Comparison of ENCODE assay signal across 8 mouse cellular contexts in genomic region chr13:21160041-21160511, GRCm38 (mm10). TPM values are rescaled to one million over a fixed set of nuclear protein-coding genes. Genes with fewer than 3 reads are reported as not detected.
DNase-seq lines count a peak whose midpoint lies in the region; ATAC-seq lines count a peak whose summit lies in the region.

No protein-coding gene starts in this region.

- peaks cover 5% of the 10 kb centered on the region; the same call in 1 of the 2 replicates for H3K27me3 ChIP-seq in forebrain, embryonic 10.5 days (ENCODE audit: poor library complexity, severe bottlenecking)
- H3K27me3 ChIP-seq in neural tube, embryonic 14.5 days (ENCODE audit: control insufficient read depth, insufficient read depth, low read length): no peaks in the 10 kb centered on the region

- ATAC-seq in neural tube, embryonic 14.5 days (ENCODE audit: low read depth): peak; percentile 60
- ATAC-seq in frontal cortex, adult (ENCODE audit: low TSS enrichment): no peak

- DNase-seq in frontal cortex, postnatal 36 days (ENCODE audit: low spot score in 2 of 2): peak; percentile 9 to 29
- no peak for DNase-seq in frontal cortex, adult 2 months (ENCODE audit: extremely low spot score in 1 of 2, low spot score in 1 of 2)
- peak; percentile 33 to 43 for DNase-seq in B cell, adult 2 months
- peak; percentile 40 for DNase-seq in forebrain, embryonic 10.5 days (ENCODE audit: extremely low spot score, low spot score)
- DNase-seq in kidney, postnatal 10 days: peak; percentile 13
- no peak for DNase-seq in left cerebral cortex, postnatal 14 days (ENCODE audit: low spot score in 2 of 2)

- no peaks in the 10 kb centered on the region for H3K36me3 ChIP-seq in forebrain, embryonic 10.5 days (replicated peaks)
- H3K36me3 ChIP-seq in neural tube, embryonic 14.5 days (ENCODE audit: control insufficient read depth, insufficient read depth, low read length): no peaks in the 10 kb centered on the region

- H3K27ac ChIP-seq in forebrain, embryonic 10.5 days: no peak overlapping the region
- no peak overlapping the region for H3K27ac ChIP-seq in neural tube, embryonic 14.5 days (ENCODE audit: low read depth, low read length)

- peak overlapping the region; percentile 62 for H3K4me3 ChIP-seq in forebrain, embryonic 10.5 days
- peak overlapping the region; percentile 65 for H3K4me3 ChIP-seq in neural tube, embryonic 14.5 days (ENCODE audit: low read depth, low read length)

- H3K9ac ChIP-seq in neural tube, embryonic 14.5 days (replicated peaks; ENCODE audit: low read depth, low read length): no peak overlapping the region; the same call in 1 of the 2 replicates

- H3K9me3 ChIP-seq in forebrain, embryonic 10.5 days: no peaks in the 10 kb centered on the region
- H3K9me3 ChIP-seq in neural tube, embryonic 14.5 days (ENCODE audit: control insufficient read depth, low read length): no peaks in the 10 kb centered on the region

- H3K4me1 ChIP-seq in forebrain, embryonic 10.5 days: peaks cover 15% of the 10 kb centered on the region
- 0 out of 2 replicates have a peak, but pooled peaks cover 4% of the 10 kb centered on the region for H3K4me1 ChIP-seq in neural tube, embryonic 14.5 days (ENCODE audit: control insufficient read depth, insufficient read depth, low read length)

- H3K4me2 ChIP-seq in neural tube, embryonic 14.5 days (ENCODE audit: low read depth, low read length): peak overlapping the region; percentile 94

- whole genome bisulfite sequencing in forebrain, embryonic 10.5 days: under 1% methylated on average over 16 of the region's 16 CpGs
- WGBS in neural tube, embryonic 14.5 days: 1% methylated on average over 16 of the region's 16 CpGs

- intact Hi-C loops in left cerebral cortex, postnatal 14 days (cut with DNase I): loop anchor here (10.0 kb wide), 2 partner anchors 555 to 785 kb away; partner anchors contain the start of genes Hist1h2ai, Hist1h2bl, Hist1h3h and Zfp184

RNA-seq across cellular contexts. Expression of gene Olfr1368, which starts 14.4 kb away (rescaled TPM):
- polyA plus RNA-seq in frontal cortex, adult 2 months (2012; rRNA removed): not detected in 2 replicates
- not detected in 2 replicates for polyA plus RNA-seq in forebrain, embryonic 10.5 days (2016; fragmentation: Nextera tagmentation; extraction: Ambion mirVana)
- not detected in 2 replicates for polyA plus RNA-seq in neural tube, embryonic 14.5 days (2014; fragmentation: Nextera tagmentation; extraction: Ambion mirVana)
- total RNA-seq in left cerebral cortex, postnatal 14 days (2021): not detected

RNA-seq across cellular contexts. Expression of gene Trim27, which starts 19.2 kb away (rescaled TPM):
- 31.5 and 32.7 TPM in 2 replicates for polyA plus RNA-seq in frontal cortex, adult 2 months (2012; rRNA removed)
- polyA plus RNA-seq in forebrain, embryonic 10.5 days (2016; fragmentation: Nextera tagmentation; extraction: Ambion mirVana): 169 and 173 TPM in 2 replicates
- 68.2 and 87.9 TPM in 2 replicates for polyA plus RNA-seq in neural tube, embryonic 14.5 days (2014; fragmentation: Nextera tagmentation; extraction: Ambion mirVana)
- total RNA-seq in left cerebral cortex, postnatal 14 days (2021): 10 to 100 TPM; 35.7 to 42.3 TPM

RNA-seq across cellular contexts. Expression of gene Olfr263, which starts 30.6 kb away (rescaled TPM):
- not detected in 2 replicates for polyA plus RNA-seq in frontal cortex, adult 2 months (2012; rRNA removed)
- polyA plus RNA-seq in forebrain, embryonic 10.5 days (2016; fragmentation: Nextera tagmentation; extraction: Ambion mirVana): not detected in 2 replicates
- polyA plus RNA-seq in neural tube, embryonic 14.5 days (2014; fragmentation: Nextera tagmentation; extraction: Ambion mirVana): not detected in 2 replicates
- total RNA-seq in left cerebral cortex, postnatal 14 days (2021): not detected

RNA-seq across cellular contexts. Expression of gene Olfr1369-ps1, which starts 48.8 kb away (rescaled TPM):
- not detected in 2 replicates for polyA plus RNA-seq in frontal cortex, adult 2 months (2012; rRNA removed)
- polyA plus RNA-seq in forebrain, embryonic 10.5 days (2016; fragmentation: Nextera tagmentation; extraction: Ambion mirVana): 0.04 and 0.06 TPM in 2 replicates
- polyA plus RNA-seq in neural tube, embryonic 14.5 days (2014; fragmentation: Nextera tagmentation; extraction: Ambion mirVana): not detected in 2 replicates
- not detected for total RNA-seq in left cerebral cortex, postnatal 14 days (2021)

Comparison
In these comparisons a context has a peak if more than half of its experiments do, and no peak if none do; other contexts are left out.
1. DNase-seq: peak in frontal cortex, postnatal 36 days (2 of 2), B cell, adult 2 months (2 of 2), forebrain, embryonic 10.5 days (single experiment) and kidney, postnatal 10 days (single experiment); none in frontal cortex, adult 2 months (0 of 2) and left cerebral cortex, postnatal 14 days (0 of 2).